Mouse (Mus musculus) CD4-positive, CD25-positive, alpha-beta regulatory T cell, adult 4 months (primary cell): Measurements from ENCODE around the gene Hist1h3i. TPM values are rescaled to one million over a fixed set of nuclear protein-coding genes. Genes with fewer than 3 reads are reported as not detected.
"Not testable (repeated sequence)": the region's sequence is repeated elsewhere in the genome, so short reads cannot be mapped to it uniquely, and the experiment has no call there.

Source experiments
- ATAC-seq: one replicate; pipeline ENCODE4 v1.8.0; 2017
- polyA plus RNA-seq, 2 experiments: library from polyadenylated mRNA; unstranded; fragments of 100-300 nt; shearing (Covaris generic); gene quantifications; one replicate each; pipeline ENCODE4 v1.2.1; 2017

Gene Hist1h3i
- not detected for polyA plus RNA-seq

- peak; percentile 62 for ATAC-seq
Observed at GRCm38 (mm10) chr13:21783255-21783617, at the start of gene Hist1h3i. Gene Hist1h3i (minus strand): TSS chr13:21783370.

DNA sequence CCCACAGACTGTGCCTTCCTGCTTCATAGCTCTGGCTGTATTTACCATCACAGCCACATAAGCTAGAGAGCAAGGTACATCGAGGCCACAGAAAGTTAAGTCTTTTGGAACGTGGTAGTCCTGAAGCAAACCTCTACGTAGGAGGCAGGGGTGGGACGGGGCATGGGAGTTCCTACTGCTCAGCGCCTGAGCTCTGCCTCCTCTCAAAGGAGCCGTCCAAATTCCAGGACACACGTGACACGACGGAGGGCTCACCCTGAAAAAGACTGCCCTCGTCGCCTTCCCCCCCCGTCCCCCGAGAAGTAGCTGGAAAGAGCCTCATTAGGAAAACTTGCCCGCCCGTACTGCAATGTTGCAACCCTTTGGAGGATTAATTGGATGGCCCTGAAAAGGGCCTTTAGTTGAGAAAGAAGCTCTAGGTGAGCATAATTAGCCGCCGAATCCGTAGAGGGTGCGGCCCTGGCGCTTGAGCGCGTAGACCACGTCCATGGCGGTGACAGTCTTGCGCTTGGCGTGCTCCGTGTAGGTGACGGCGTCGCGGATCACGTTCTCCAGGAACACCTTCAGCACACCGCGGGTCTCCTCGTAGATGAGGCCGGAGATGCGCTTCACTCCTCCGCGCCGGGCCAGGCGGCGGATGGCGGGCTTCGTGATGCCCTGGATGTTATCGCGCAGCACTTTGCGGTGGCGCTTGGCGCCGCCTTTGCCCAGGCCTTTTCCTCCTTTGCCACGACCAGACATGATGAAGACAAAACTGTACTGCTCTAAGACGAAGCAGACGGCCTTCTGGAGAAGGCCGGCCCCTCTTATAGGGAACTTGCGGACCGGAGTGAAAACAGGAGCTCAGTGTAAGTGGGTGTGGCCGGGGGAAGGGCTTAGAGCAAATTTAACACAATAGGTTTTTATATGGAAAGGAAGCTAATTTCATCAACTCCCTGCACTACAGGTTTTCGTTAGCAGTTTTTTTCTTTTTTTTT lies 48.5 kb upstream of the Hist1h3i start, which contains the start of gene Hist1h4n:
Hist1h4n (minus strand) TSS at position 779 of the 977 bp plus-strand sequence.
- ATAC-seq: peak; percentile 59

DNA sequence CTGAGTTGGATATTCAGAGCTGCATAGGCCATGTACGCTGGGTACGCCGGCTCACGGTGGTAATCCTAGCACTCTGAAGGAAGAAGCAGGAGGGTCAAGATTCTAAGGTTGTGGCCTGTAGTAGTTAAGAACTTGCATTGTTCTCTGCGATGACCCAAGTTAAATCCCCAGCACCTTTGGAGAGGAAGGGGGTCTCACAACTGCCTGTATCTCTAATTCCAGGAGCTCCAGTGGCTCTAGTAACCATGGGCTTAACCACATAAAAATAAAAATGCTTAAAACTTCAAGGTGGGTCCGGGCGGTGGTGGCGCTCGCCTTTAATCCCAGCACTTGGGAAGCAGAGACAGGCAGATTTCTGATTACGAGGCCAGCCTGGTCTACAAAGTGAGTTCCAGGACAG lies 47.2 kb upstream of the Hist1h3i start:
- ATAC-seq: no peak

- no peak for ATAC-seq
Observed at GRCm38 (mm10) chr13:21828511-21828910, 45.3 kb upstream of the Hist1h3i start.

GRCm38 (mm10) chr13:21820082-21820890 lies 37.1 kb upstream of the Hist1h3i start:
- ATAC-seq: peak; percentile 64

GRCm38 (mm10) chr13:21812092-21812491 lies 28.9 kb upstream of the Hist1h3i start:
- not testable (repeated sequence) for ATAC-seq

DNA sequence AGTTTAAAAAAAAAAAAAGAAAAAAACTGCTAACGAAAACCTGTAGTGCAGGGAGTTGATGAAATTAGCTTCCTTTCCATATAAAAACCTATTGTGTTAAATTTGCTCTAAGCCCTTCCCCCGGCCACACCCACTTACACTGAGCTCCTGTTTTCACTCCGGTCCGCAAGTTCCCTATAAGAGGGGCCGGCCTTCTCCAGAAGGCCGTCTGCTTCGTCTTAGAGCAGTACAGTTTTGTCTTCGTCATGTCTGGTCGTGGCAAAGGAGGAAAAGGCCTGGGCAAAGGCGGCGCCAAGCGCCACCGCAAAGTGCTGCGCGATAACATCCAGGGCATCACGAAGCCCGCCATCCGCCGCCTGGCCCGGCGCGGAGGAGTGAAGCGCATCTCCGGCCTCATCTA lies 28.4 kb upstream of the Hist1h3i start, which contains the start of gene Hist1h4m:
Hist1h4m (plus strand) TSS at position 208 of the 400 bp plus-strand sequence.
- peak; percentile 46 for ATAC-seq

GRCm38 (mm10) chr13:21811074-21811473 lies 27.9 kb upstream of the Hist1h3i start:
- not testable (repeated sequence) for ATAC-seq

DNA sequence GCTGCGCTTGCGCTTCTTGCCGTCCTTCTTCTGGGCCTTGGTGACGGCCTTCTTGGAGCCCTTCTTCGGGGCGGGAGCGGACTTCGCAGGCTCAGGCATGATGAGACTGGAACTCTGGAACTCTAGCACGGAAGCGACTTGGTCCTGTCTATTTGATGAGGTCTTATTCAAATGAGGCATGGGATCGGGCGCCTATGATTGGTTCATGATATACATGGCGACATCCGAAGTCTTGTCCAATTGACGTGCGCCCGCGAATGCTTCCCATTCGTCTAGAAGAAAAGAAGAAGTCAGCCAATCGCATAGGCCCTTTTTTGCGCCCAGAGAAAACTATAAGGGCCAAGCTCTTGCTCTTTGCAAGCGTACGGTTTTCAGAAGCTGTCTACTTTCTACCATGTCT lies 26.9 kb upstream of the Hist1h3i start, which contains the start of the genes Hist1h2bq and Hist1h2ao:
Hist1h2bq (minus strand) TSS at position 125 of the 400 bp plus-strand sequence.
Hist1h2ao (plus strand) TSS at position 393 of the 400 bp plus-strand sequence.
- ATAC-seq: peak; percentile 88

GRCm38 (mm10) chr13:21803058-21803457 lies 19.9 kb upstream of the Hist1h3i start:
- ATAC-seq: peak; percentile 96

- ATAC-seq: peak; percentile 53
Observed at GRCm38 (mm10) chr13:21797163-21797562, 14.0 kb upstream of the Hist1h3i start.

DNA sequence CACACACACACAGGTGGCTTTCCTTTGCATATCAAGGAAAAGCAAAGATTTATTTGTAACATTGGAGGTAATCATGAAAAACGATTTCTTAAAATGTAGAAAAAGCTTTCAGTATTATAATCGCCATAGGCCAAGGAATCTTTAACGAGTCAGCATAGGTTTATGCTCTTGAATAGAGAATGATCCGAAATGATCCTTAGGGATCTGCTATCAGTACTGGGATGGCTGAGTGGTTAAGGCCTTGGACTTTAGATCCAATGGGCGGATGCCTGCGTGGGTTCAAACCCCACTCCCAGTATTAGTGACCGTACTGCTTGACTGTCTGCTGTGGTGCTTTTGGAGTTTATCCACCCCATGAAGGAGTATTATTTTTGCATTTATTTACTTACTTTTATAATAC lies 12.4 kb upstream of the Hist1h3i start:
- ATAC-seq: no peak

DNA sequence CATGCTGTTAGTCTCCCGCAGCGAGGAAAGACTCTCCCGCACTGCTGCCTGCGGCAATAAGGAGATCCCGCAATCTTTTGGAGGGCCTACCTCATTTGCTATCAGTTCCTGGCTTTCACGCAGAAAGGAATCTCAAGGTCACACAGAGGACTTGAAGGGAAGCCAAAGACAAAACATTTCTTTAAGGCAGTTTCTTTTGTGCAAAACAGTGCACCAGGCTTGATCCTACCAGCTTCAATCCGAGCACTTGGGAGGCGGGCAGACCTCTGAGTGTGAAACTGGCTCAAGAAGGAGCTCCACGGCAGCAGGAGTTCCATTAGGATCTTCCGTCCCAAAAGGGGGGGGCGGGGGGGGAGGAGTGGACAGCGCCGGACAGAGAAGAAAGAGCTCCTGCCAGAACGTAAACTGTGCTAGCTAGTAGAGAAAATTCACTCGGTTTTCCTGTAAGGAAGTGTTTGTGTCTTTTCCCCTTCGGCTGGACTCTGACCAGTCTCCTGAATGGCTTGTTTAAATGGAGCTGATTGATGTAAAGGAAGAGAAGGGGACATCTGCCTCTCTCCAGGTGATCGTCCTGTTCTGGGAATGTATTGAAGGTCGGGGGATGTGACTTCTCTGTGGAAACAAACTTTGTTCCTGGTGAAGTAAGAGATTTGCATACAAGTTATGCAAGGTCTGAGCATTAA lies 7.6 kb upstream of the Hist1h3i start:
- ATAC-seq: no peak

- ATAC-seq: no peak
Observed at GRCm38 (mm10) chr13:21789925-21790324, 6.8 kb upstream of the Hist1h3i start.

- no peak for ATAC-seq
Observed at GRCm38 (mm10) chr13:21787760-21788593, 4.8 kb upstream of the Hist1h3i start.

- peak; percentile 90 for ATAC-seq
Observed at GRCm38 (mm10) chr13:21786899-21787629, 3.9 kb upstream of the Hist1h3i start, which contains the start of the genes Hist1h2an and Hist1h2bp. Gene Hist1h2an (minus strand): TSS chr13:21787218. Gene Hist1h2bp (plus strand): TSS chr13:21787461.

- no peak for ATAC-seq
Observed at GRCm38 (mm10) chr13:21786189-21786898, 3.2 kb upstream of the Hist1h3i start.

DNA sequence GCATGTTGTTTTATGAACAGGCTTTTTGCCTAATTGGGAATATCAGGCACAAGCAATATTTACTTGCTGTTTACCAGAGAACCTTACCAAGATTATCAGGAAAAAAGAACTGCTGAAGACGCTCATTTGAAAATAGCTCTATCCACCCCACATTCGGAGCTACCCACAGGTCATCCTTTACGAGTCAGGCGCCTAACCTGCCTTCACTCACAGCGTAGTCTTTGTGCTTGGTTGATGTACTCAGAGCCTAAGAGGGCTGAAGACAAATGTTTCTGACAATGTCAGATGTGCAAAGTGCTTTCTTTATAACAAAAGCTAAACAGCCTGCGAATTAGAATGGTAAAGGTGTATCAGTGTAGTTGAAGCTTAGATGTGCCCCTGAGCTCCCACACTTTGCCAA lies 1.1 kb upstream of the Hist1h3i start:
- ATAC-seq: no peak

DNA sequence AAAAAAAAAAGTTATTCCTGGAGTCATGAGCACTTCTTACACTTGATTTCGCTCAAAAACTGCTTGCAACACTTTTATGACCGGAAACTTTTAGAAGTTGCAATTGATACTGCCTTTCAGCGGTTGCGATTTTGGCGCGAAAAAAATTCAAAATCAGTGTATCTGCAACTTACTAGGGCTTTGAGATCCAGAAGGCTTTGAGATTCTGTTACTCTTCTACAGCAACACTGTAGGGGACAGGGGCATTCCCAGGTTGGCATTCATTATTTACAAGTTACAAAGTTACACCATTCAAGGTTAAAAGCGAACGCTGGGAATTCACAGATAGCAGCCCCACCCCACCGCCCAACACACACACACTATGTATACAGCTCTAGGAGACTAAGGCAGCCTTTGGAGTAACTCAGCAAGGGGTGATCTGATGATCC lies 578 bp upstream of the Hist1h3i start:
- no peak for ATAC-seq
